Mouse (Mus musculus) bone marrow macrophage, adult 2 months (primary cell): Measurements from ENCODE around the gene Tmem106c.

Source experiments
- CTCF ChIP-seq: IDR thresholded peaks from 2 replicates; pipeline ENCODE4 v1.5.1; 2012; ENCODE audit warnings: low read depth, mild to moderate bottlenecking, low read length, moderate library complexity
- POLR2A ChIP-seq: IDR thresholded peaks from 2 replicates; pipeline ENCODE4 v1.6.1; 2012; ENCODE audit warnings: mild to moderate bottlenecking, low read depth, low read length, borderline replicate concordance

GRCm38 (mm10) chr15:97938580-97938979 lies 25.4 kb upstream of the Tmem106c start:
- TF ChIP-seq CTCF (no peak), POLR2A (no peak)
